Mouse (Mus musculus): ENCODE results near the gene Rack1.

DNA sequence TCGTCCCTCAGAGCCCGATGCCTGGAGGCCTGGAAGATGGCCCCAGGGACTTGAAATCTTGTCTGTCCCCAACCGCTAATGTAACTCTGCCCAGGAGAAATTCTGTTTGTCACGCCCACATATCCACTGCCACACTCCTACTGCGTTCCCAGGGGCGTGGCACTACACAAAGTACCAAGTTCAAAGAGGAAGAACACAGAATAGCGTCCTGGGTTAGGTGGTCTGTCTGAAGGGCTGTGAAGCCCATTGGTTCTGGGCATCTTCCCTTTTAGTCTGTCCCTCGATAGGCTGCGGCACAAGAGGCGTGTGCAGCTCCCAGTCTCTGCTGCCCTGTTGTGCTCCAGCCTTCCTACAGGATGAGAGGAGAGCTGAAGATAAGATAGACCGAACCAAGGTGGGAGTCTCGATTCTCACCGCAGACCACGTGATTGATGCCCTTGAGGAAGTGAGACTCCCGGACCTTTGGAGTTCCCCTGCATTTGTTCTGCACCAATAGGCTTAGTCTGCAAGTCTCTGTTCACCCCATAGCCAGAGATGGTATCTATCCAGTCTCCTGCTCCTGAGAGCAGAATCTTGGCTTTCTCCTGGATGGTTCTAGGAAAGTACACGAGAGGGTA lies 38.2 kb downstream of the Rack1 start:
- TF ChIP-seq CTCF (IDR thresholded peaks at IDR 0.05; ENCODE audit: low read depth, low read length) (no peak), POLR2A (IDR thresholded peaks at IDR 0.05; ENCODE audit: insufficient read depth, low read length) (no peak)

Data from ES-Bruce4 (cell line).